Mouse (Mus musculus) midbrain, embryonic 13.5 days (tissue): ENCODE measurements around the gene Ehmt2. TPM values are rescaled to one million over a fixed set of nuclear protein-coding genes. Genes with fewer than 3 reads are reported as not detected.
A peak's percentile ranks its signal among the peaks of the same experiment; 100 is the strongest.

ENCODE experiments used
- ATAC-seq: fragments of 200-750 bp; cut with Nextera tagmentation; 2 replicates; pipeline ENCODE4 v1.8.0; 2017; ENCODE audit warnings: mild to moderate bottlenecking, moderate TSS enrichment, moderate library complexity
- H3K27ac ChIP-seq: fragments of 300-500 bp; sonication (generic); 2 replicates; pipeline ENCODE4 v1.5.1; 2015; ENCODE audit warnings: inconsistent platforms, mild to moderate bottlenecking, moderate library complexity
- H3K27me3 ChIP-seq: fragments of 300-500 bp; sonication (generic); 2 replicates; pipeline ENCODE4 v1.6.1; 2015; ENCODE audit warnings: mild to moderate bottlenecking, inconsistent platforms
- H3K36me3 ChIP-seq: fragments of 300-500 bp; sonication (generic); 2 replicates; pipeline ENCODE4 v1.6.1; 2015; ENCODE audit warnings: mild to moderate bottlenecking, inconsistent platforms
- H3K4me1 ChIP-seq: fragments of 300-500 bp; sonication (generic); replicated peaks from 2 replicates; pipeline ENCODE4 v1.6.1; 2015; ENCODE audit warnings: inconsistent platforms
- H3K4me2 ChIP-seq: fragments of 300-500 bp; sonication (generic); replicated peaks from 2 replicates; pipeline ENCODE4 v1.6.1; 2015; ENCODE audit warnings: moderate library complexity, mild to moderate bottlenecking, inconsistent platforms
- H3K4me3 ChIP-seq: fragments of 300-500 bp; sonication (generic); replicated peaks from 2 replicates; pipeline ENCODE4 v1.5.1; 2015; ENCODE audit warnings: mild to moderate bottlenecking, inconsistent platforms
- H3K9ac ChIP-seq: fragments of 300-500 bp; sonication (generic); replicated peaks from 2 replicates; pipeline ENCODE4 v1.6.1; 2015; ENCODE audit warnings: mild to moderate bottlenecking, inconsistent platforms
- H3K9me3 ChIP-seq: fragments of 300-500 bp; sonication (generic); 2 replicates; pipeline ENCODE4 v1.6.1; 2016; ENCODE audit warnings: mild to moderate bottlenecking, inconsistent platforms
- WGBS: fragments of 180-500 bp; shearing (Covaris S2); methylation state at CpG from one replicate; pipeline ENCODE4 v1.1.7; 2015; 5-methylcytosine and 5-hydroxymethylcytosine counted together
- polyA plus RNA-seq: library from polyadenylated mRNA; unstranded; fragments of >200 nt; fragmentation: Nextera tagmentation; extraction: Ambion mirVana; gene quantifications from 2 replicates; pipeline ENCODE4 v1.2.1, GENCODE M21; 2015

The Ehmt2 gene
- polyA plus RNA-seq = 105 and 114 TPM in 2 replicates

DNA sequence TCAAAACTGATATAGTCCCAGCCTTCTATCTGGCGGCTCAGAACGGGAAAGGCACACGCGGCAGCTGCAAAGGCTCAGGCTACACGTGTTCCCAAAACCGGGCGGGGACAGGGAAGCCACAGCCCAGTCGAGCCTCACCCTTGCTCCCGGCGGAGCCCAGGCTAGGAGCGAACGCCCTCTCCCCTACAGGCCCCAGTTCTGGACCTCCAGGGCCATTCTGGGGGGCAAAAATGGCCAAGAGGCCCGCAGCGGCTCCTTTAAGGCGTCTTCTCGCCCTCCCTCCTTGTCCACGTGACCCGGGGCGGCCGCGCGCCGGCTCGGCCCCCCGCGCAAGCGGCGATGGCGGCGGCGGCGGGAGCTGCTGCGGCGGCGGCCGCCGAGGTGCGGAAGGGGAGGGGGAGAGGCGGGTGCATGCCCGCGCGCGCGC lies at the start of gene Ehmt2, which contains the start of gene C2:
TSS of gene Ehmt2 (plus strand) at position 310 of the 427 bp plus-strand sequence.
TSS of gene C2 (minus strand) at position 106 of the 427 bp plus-strand sequence.
- WGBS = under 1% methylated on average over 34 of the region's 44 CpGs
- H3K27me3 ChIP-seq = no peaks in the 10 kb centered on the region
- H3K4me3 ChIP-seq = peak within 1 kb of the TSS; percentile 96
- H3K27ac ChIP-seq = peak within 1 kb of the TSS; percentile 95
- no peaks in the 10 kb centered on the region for H3K9me3 ChIP-seq
- ATAC-seq = peak; percentile 28
- peak within 1 kb of the TSS; percentile 99 for H3K4me2 ChIP-seq
- peak within 1 kb of the TSS; percentile 97 for H3K9ac ChIP-seq
- peaks cover 55% of the 10 kb centered on the region for H3K4me1 ChIP-seq
- H3K36me3 ChIP-seq = peaks cover 31% of the 10 kb centered on the region

DNA sequence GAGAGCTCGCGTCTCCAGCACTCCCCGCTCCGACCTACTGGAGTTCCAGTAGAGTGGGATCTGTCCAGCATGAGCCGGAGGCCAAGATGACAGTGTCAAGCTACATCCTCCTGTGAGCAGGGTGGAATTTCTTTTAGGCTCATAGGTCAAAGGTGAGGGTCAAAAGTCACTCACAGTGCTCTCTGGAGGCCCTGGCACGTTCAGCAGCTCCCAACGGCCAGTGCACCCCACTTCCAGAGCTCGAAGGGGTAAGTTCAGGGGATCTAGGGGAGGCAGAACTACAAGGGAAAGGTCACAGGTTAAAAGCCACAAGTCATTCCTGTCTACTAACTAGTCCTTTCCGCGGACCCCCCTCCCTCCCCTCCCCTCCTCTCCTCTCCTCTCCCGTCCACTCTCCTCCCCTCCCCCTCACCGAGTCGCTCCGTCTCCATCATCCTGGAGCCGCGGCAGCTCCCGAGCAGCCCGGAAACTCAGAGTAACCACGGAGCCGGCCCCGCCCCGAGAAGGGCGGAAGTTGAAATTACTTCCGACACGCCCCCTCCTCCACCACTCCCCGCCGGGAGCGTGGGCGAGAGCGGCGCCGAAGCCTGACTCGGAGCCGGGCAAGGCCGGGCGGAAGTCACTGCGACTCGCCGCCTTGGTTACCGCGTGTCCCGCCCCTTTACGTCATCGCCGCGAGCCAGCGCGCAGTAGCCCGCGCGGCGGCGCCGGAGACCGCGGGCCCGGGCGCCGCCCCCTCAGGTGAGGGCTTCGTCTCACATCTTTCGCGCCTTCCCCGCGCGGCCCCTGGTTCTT lies 48.4 kb upstream of the Ehmt2 start, which contains the start of the genes Skiv2l and Nelfe:
TSS of gene Skiv2l (minus strand) at position 489 of the 795 bp plus-strand sequence.
TSS of gene Nelfe (plus strand) at position 670 of the 795 bp plus-strand sequence.
- peak; percentile 97 for ATAC-seq
- Histone ChIP-seq H3K4me2 (peak within 1 kb of the TSS; percentile 97), H3K27ac (peak within 1 kb of the TSS; percentile 61), H3K27me3 (no peaks in the 10 kb centered on the region), H3K9me3 (no peaks in the 10 kb centered on the region), H3K4me3 (peak within 1 kb of the TSS; percentile 91), H3K9ac (peak within 1 kb of the TSS; percentile 90), H3K36me3 (peaks cover 59% of the 10 kb centered on the region), H3K4me1 (peaks cover 26% of the 10 kb centered on the region)
- WGBS = under 1% methylated on average over 52 of the region's 65 CpGs

DNA sequence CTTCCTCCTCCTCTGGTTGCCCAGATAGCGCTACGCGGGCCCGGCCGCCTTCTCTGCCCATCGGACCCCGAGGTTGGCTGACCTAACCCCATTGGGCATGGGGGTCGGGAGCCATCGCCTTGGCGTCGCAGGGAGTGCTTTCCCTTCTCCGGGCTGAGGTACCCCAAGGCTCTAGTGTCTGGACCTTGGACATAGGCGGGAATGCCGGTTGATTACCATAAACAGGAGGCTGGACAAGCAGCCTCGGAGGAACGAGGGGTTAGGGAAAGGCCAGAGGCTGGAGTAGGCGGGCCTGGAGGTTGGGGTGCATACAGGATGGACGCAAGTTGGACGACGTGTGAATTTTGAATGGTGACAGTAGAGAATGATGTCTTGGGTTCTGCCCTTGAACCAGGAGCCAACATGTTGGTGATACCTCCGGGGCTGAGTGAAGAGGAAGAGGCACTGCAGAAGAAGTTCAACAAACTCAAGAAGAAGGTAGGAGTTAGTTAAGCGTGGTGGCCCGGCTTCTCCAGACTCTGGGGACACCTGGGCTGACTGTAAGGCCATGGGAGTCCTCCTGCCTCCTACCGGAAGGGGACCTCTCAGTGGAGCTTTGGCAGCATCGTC lies 47.6 kb upstream of the Ehmt2 start:
- no peak for ATAC-seq
- peaks cover 57% of the 10 kb centered on the region for H3K36me3 ChIP-seq
- peak overlapping the region; percentile 90 for H3K9ac ChIP-seq
- no peaks in the 10 kb centered on the region for H3K9me3 ChIP-seq
- H3K4me3 ChIP-seq = peak overlapping the region; percentile 91
- peaks cover 26% of the 10 kb centered on the region for H3K4me1 ChIP-seq
- peak overlapping the region; percentile 97 for H3K4me2 ChIP-seq
- peak overlapping the region; percentile 61; the same call in 1 of the 2 replicates for H3K27ac ChIP-seq
- H3K27me3 ChIP-seq = no peaks in the 10 kb centered on the region
- WGBS = 2% methylated on average over 25 of the region's 25 CpGs

DNA sequence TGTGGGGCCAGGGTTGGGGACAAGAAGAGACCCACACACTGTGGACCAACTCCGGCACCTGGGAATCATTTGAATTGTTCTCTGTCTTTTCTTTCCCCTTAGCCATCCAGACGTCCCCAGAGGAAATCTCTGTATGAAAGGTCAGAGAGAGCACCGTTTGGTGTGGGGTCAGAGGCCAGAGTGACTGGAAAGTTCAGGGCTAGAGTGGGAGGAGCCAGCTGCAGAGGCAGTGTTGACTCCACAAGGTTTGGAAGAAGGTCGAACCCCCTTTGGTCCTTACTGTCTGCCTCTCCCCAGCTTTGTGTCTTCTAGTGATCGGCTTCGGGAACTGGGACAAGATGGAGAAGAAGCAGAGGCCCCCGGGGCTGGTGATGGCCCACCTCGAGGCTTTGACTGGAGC lies 44.8 kb upstream of the Ehmt2 start:
- Histone ChIP-seq H3K4me3 (no peak overlapping the region), H3K27me3 (no peaks in the 10 kb centered on the region), H3K9me3 (no peaks in the 10 kb centered on the region), H3K4me2 (no peak overlapping the region), H3K36me3 (peaks cover 55% of the 10 kb centered on the region), H3K27ac (no peak overlapping the region), H3K9ac (no peak overlapping the region), H3K4me1 (peaks cover 26% of the 10 kb centered on the region)
- ATAC-seq = no peak
- 83% methylated on average over 8 of the region's 8 CpGs for WGBS

DNA sequence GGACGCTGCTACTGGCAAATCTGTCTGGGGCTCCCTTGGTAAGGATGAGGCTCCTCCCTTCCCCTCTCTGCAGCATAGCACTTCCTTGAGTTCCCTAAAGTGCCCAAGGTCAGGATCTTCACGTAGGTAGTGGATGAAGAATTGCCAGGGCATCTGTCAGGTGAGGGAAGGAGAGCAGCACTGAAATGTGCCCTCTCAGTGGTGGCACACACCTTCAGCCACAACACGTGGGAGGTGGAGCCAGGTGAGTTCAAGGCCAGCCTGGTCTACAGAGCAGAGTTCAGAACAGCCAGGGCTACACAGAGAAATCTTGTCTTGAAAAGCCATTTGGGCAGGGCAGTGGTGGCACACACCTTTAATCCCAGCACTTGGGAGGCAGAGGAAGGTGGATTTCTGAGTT lies 43.5 kb upstream of the Ehmt2 start:
- H3K36me3 ChIP-seq = peaks cover 55% of the 10 kb centered on the region

DNA sequence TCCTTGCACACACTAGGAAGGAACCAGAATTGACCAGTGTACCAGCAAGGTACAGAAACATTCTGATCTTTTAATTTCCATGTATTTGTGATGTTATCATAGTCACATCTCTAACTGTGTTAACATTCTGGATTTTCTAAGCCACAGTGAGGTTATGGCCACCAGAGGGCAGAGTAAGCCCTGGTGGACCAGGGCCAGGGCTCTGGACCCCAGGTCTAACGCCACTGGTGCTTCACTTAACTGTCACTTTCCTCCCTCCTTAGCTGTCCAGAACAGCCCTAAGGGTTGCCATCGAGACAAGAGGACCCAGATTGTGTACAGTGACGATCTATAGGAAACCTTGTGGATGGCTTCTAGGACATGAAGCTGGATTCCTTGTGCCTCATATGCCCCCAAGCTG lies 42.4 kb upstream of the Ehmt2 start:
- Histone ChIP-seq H3K4me3 (no peak overlapping the region), H3K9me3 (no peaks in the 10 kb centered on the region), H3K36me3 (peaks cover 55% of the 10 kb centered on the region), H3K27me3 (no peaks in the 10 kb centered on the region), H3K9ac (no peak overlapping the region), H3K4me2 (no peak overlapping the region), H3K4me1 (peaks cover 11% of the 10 kb centered on the region), H3K27ac (no peak overlapping the region)
- 0 out of 2 replicates have a peak, but pooled peaks have one; percentile 53 for ATAC-seq
- WGBS = 34% methylated on average over 3 of the region's 3 CpGs

More for the DNA sequence above, 43.5 kb upstream of the Ehmt2 start:
- Histone ChIP-seq H3K4me3 (no peak overlapping the region), H3K4me2 (no peak overlapping the region), H3K4me1 (peaks cover 14% of the 10 kb centered on the region), H3K9ac (no peak overlapping the region), H3K9me3 (no peaks in the 10 kb centered on the region), H3K27me3 (no peaks in the 10 kb centered on the region), H3K27ac (no peak overlapping the region)
- ATAC-seq = no peak
- WGBS = 88% methylated on average over 3 of the region's 3 CpGs

DNA sequence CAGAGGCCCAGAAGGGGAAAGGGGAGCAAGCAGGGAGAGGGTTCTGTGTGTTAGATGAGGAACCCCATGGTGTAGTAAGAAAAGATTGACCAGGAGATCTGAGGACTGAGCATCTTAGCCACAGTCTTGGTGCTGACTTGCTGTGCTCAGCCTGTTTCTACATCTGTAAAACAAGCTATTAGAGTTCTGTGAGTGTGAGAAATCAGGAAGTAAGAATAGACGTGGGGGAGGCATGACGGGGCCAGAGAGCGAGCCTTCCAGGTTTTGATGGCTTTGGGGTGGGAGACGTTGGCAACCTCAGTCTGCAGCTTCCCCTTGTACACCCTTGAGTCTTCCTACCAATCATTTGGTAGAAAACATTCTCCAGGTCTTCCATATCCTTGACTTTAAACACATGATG lies 39.6 kb upstream of the Ehmt2 start:
- WGBS = 81% methylated on average over 4 of the region's 4 CpGs
- H3K36me3 ChIP-seq = peaks cover 41% of the 10 kb centered on the region
- H3K9me3 ChIP-seq = no peaks in the 10 kb centered on the region
- H3K4me1 ChIP-seq = no peaks in the 10 kb centered on the region
- no peak for ATAC-seq
- H3K4me2 ChIP-seq = no peak overlapping the region
- no peak overlapping the region for H3K4me3 ChIP-seq
- no peak overlapping the region for H3K27ac ChIP-seq
- no peak overlapping the region for H3K9ac ChIP-seq
- no peaks in the 10 kb centered on the region for H3K27me3 ChIP-seq

DNA sequence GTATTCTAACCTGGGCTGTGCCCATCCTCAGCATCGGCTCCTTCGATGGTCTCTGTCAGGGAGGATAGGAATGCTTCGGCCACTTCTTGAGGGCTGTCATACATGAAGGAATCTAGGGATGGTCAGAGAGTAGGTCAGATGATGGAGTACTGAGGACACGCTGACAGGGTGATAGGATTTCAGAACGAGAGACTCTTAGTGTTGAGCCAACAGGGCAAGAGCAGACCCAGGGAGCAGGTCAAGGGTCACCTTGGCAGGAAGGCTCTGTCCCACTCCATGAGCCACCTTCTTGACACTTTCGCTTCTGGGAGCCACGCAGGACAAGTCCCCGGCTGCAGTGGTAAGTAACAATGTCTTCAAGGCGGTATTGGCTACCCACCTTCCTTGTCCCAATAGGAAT lies 37.8 kb upstream of the Ehmt2 start:
- no peak for ATAC-seq
- H3K4me3 ChIP-seq = no peak overlapping the region
- H3K27ac ChIP-seq = no peak overlapping the region
- 86% methylated on average over 9 of the region's 9 CpGs for WGBS
- no peak overlapping the region for H3K4me2 ChIP-seq
- peaks cover 25% of the 10 kb centered on the region for H3K36me3 ChIP-seq
- no peaks in the 10 kb centered on the region for H3K27me3 ChIP-seq
- H3K4me1 ChIP-seq = no peaks in the 10 kb centered on the region
- no peaks in the 10 kb centered on the region for H3K9me3 ChIP-seq
- no peak overlapping the region for H3K9ac ChIP-seq

DNA sequence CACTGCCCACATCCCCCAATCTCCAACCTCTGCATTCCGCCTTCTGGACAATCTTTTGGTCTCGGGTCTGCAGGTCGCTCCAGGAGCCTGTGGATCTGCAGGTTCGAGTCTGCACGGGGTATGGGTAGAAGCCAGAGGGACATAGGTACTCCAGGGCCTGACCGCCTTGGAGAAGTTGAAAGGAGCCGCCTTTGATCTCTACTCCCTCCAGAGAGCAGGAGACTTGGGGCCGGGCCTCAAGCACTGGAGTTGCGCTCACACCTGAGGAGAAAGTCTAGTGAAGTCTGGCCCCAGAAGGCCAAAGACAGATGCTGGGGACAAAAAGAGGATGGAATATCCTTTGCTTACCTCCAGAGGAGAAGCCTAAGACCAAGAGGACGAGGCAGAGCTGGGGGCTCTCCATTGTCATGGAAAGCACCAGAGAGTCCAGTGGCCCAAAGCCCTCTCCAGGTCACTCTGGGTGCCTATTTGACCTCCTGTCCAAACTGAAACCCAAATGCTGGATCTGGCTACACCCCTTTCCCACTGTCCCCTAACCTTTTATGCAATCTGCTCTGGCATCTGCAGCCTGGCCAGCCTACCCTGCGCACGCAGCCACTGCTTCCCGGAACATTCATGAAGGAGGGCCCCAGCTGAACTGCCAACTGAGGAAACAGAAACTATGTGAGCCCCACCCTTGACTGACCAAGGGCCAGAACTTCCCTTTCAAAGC lies 36.4 kb upstream of the Ehmt2 start:
- Histone ChIP-seq H3K4me3 (no peak overlapping the region), H3K27me3 (no peaks in the 10 kb centered on the region), H3K9ac (no peak overlapping the region), H3K36me3 (peaks cover 12% of the 10 kb centered on the region), H3K27ac (no peak overlapping the region), H3K4me2 (no peak overlapping the region), H3K9me3 (no peaks in the 10 kb centered on the region), H3K4me1 (no peaks in the 10 kb centered on the region)
- no peak for ATAC-seq
- WGBS = 75% methylated on average over 13 of the region's 13 CpGs

DNA sequence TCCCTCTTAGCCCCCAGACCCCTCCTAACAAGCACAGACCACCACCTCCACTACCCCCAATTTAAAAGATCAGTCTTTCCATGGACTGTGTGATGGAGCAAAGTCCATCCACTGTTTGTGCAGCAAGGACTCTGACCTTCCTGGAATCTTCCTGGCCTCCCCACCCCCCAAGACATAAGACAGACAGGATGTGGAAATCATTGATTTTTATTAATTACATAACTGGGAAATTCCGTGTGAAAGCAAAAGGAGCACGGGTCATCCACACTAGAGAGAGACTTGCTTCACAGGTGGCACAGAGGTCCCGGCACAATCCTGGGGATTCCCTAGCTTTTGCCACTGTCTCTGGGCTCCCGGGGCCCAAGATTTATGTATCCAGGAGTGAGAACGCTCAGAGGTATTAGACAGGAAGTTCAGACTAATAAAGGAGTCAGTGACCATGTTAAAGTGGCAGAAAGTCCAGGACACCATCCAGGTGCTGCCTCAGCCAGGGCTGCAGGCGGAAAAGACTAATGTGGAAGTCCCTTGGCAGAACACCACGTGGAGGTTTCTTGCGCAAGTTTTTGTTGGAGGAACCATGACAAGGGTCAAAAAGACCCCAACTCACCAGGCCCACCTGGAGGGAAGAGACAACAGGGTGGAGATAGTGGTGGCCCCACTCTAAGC lies 35.7 kb upstream of the Ehmt2 start, which contains the start of gene Cfb:
TSS of gene Cfb (minus strand) at position 103 of the 666 bp plus-strand sequence.
- H3K9me3 ChIP-seq = no peaks in the 10 kb centered on the region
- H3K4me1 ChIP-seq = no peaks in the 10 kb centered on the region
- peaks cover 6% of the 10 kb centered on the region; the same call in 1 of the 2 replicates for H3K36me3 ChIP-seq
- H3K9ac ChIP-seq = no peak within 1 kb of the TSS
- no peak for ATAC-seq
- no peak within 1 kb of the TSS for H3K4me3 ChIP-seq
- no peak within 1 kb of the TSS for H3K4me2 ChIP-seq
- no peaks in the 10 kb centered on the region for H3K27me3 ChIP-seq
- 75% methylated on average over 8 of the region's 8 CpGs for WGBS
- H3K27ac ChIP-seq = no peak within 1 kb of the TSS

DNA sequence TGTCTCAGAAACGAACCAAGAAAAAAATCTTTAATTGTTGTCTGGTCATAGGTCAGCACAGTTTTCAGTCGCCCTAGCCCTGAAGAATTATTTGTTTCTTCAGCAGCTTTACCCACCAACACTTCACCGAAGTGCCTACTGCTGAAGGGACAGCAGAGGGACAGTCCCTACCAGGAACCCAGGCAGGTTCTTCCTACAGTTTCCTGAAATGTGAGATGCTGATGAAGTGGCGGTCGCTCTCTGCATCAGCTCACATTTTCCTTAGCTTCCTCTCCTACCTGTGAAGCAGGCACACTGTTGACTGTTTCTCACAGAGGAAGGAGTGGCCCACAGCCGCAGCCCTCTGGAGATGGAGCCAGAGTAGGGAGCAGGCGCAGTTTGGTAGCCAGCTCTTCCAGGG lies 32.3 kb upstream of the Ehmt2 start:
- no peak for ATAC-seq
- H3K4me3 ChIP-seq = no peak overlapping the region
- H3K9me3 ChIP-seq = no peaks in the 10 kb centered on the region
- no peaks in the 10 kb centered on the region for H3K27me3 ChIP-seq
- no peak overlapping the region for H3K4me2 ChIP-seq
- no peak overlapping the region for H3K9ac ChIP-seq
- no peaks in the 10 kb centered on the region for H3K36me3 ChIP-seq
- no peak overlapping the region for H3K27ac ChIP-seq
- H3K4me1 ChIP-seq = no peaks in the 10 kb centered on the region
- 64% methylated on average over 7 of the region's 7 CpGs for WGBS
